Mouse (Mus musculus) splenic B cell, adult 2 months (primary cell): ENCODE measurements around the gene Sgsm2.

ENCODE experiments used
- DNase-seq: peaks from one replicate; pipeline ENCODE4 v3.0.0-alpha.2; 2011; ENCODE audit warnings: low read depth, low spot score
- H3K27me3 ChIP-seq: 2 replicates; pipeline ENCODE4 v1.6.1; 2012; ENCODE audit warnings: mild to moderate bottlenecking, low read length, moderate library complexity, mixed read lengths; ENCODE audit not compliant: control insufficient read depth, poor library complexity, insufficient read depth, severe bottlenecking
- H3K36me3 ChIP-seq: 2 replicates; pipeline ENCODE4 v1.6.1; 2012; ENCODE audit warnings: mild to moderate bottlenecking, low read length, moderate library complexity, mixed read lengths; ENCODE audit not compliant: control insufficient read depth, poor library complexity, insufficient read depth, severe bottlenecking

Gene Sgsm2

DNA sequence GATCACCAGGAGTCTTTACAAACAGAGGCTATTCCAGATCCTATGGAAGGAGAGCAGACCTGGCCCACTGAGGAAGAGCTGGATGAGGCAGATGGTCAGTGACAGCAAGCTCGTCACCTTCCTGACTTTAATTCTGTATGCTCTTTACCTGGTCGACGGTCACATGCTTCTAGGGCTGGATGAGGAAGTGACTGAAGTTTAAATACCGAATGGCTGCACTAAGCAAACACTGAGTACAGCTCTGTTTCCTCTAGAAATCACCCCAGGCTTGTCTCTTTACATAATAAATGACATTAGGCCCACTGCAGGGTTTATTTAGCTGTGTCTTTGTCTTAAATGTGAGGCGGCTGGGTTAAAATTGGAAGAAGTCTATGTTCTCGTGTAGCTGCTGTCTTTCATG is 4.7 kb upstream of the Sgsm2 start:
- no peaks in the 10 kb centered on the region for H3K27me3 ChIP-seq
- DNase-seq, result no peak

DNA sequence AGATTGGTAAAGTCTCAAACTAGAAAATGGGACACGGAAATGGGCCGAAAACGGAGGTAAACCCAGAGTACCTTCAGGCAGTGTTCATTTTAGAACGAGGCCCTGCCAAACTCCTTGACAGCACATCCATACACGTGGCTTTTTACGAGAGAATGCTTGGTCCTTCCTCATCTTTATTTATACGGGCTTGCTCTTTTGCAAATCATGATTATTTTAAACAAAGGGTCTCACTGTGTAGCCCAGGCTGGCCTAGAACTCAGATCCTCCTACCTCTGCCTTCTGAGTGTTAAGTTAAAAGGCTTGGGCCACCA is 1.6 kb upstream of the Sgsm2 start:
- H3K27me3 ChIP-seq, result no peaks in the 10 kb centered on the region
- DNase-seq, result no peak
- peaks cover 18% of the 10 kb centered on the region for H3K36me3 ChIP-seq

More for the DNA sequence above, 4.7 kb upstream of the Sgsm2 start:
- peaks cover 25% of the 10 kb centered on the region for H3K36me3 ChIP-seq

DNA sequence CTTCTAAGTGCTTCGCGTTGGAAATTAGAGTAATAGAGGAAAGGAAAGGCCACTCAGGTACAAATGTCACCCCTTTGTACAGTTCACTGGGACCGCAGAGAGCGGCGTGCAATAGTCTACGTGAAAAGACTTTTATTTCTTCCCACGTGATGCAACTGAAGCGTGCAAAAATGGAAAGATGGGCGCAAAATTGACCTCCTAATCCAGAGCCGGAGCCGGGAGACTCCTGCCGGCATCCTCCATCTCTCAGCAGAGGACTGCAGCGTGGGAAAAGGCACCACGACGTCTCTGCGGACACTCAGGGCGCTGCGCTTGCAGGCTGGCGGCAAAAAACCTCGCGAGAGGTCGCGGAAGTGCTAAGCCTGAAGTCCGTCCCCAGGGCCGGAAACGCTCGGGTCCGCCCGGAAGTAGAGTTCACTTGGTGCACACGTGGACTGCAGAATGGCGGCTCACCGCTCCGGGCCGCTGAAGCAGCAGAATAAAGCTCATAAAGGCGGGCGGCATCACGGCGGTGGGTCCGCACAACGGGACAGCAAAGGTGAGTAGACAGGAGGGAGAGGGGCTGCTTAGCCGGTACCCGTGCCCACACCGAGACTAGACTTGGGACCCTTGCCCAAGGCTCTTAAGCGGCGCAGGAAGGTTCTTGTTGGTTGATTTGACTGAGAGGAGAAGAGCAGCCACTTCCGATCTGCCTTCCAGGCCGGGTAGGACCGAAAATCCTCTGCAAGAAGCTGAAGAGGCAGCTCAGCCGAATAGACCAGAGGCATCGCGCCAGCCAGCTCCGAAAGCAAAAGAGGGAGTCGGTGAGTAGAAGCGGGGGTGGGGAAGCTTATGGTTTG is 1.0 kb upstream of the Sgsm2 start, which contains the start of gene Tsr1:
Gene Tsr1 (plus strand): TSS at position 394 of the 839 bp plus-strand sequence.
- Histone ChIP-seq H3K27me3 (no peaks in the 10 kb centered on the region), H3K36me3 (peaks cover 16% of the 10 kb centered on the region)
- DNase-seq, result peak; percentile 93

DNA sequence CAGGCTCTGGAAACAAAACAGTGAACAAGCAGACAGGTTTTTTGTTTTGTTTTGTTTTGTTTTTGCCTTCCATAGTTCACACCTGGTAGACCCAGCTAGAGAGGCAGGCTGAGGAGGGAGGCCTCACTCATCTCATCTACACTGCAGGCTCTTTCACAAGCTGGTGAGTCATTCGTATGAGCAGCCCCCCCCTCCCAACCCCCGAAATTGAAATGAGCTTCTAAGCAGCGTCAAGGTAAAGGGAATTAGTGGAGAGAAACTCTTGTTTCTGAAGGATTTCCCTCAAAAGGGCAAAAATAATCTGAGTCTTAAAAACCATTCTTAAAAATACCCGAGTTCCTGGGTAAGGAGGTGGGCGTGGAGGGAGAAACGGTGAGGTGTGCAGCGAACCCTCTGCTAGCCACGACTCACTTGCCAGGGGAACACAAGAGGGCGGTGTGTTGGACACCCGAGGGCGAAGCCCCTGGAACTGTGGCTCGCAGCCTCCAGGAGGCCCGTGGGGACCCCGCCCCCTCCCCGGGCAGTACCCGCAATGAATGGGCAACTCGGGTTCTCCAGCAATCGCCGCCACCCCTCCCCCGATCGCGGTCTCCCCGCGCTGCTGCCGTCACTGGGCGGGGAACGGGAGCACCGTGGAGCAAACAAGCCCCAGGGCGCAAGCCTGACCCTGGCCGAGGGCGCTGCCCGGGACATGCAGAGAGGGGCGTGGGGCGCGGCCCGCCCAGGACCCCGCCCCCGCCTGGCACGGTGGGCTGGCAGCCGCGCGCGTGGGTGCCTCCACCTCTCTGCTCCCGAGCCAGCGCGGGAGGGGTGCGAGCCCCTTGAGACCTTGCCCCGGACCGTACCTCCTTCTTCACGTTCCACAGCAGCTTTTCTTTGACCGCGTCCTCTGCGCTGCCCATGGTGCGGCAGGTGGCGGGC is 620 bp downstream of the Sgsm2 start:
- H3K27me3 ChIP-seq, result no peaks in the 10 kb centered on the region
- H3K36me3 ChIP-seq, result peaks cover 6% of the 10 kb centered on the region
- peak; percentile 54 for DNase-seq

DNA sequence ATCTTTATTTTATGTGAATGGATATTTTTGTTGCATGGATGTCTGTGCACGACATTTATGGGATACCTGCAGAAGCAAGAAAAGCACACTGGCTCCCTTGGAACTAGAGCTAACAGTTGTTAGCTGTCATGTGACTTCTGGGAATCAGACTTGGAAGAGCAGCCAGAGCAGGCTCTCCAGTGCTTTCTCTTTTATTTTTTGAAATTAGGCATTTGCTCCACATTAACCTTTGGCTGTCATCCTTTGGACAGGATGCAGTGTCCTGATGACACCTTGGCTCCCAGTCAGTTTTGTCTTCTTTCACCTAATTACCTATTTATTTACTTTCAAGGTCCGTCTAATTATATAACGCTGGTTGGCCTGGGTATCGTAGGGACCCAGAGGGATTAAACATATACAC is 2.2 kb downstream of the Sgsm2 start:
- no peak for DNase-seq
- no peaks in the 10 kb centered on the region for H3K27me3 ChIP-seq
- no peaks in the 10 kb centered on the region for H3K36me3 ChIP-seq

DNA sequence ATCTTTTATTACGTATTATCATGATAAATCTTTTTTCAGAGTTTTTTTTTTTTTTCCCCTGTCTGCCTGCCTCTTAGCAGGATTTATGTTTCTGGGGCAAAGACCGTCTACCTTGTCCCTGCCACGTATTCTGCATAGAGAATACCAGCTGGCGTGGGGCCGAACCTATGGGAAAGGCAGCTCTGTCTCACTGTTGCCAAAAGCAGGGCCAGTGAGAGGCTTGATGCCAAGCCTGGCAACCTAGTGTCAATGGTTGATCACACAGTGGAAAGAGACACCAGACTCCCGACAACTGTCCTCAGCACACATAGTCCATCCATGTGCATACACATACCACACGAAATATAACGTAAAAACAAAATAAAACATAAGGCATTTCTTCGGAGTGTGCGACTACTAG is 13.8 kb downstream of the Sgsm2 start:
- Histone ChIP-seq H3K36me3 (no peaks in the 10 kb centered on the region), H3K27me3 (no peaks in the 10 kb centered on the region)
- DNase-seq, result no peak

DNA sequence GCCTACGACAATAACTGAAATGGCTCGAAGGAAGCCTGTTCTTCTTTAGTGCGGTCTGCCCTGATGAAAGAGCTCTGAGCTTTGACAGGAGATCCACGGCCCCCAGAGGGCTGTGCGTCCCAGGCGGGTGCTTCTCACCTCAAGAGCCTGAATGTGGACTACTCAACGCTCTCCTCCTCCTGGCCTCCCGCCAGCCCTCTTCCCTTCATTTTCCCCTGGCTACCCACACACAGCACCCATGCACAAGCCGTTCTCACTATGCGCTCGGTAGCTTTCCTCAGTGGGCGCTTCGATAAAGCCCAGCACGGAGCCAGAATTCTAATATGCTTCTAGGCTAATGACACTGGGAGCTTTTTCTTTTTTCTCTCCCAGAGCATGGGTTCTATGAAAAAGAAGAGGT is 14.9 kb downstream of the Sgsm2 start:
- no peak for DNase-seq

DNA sequence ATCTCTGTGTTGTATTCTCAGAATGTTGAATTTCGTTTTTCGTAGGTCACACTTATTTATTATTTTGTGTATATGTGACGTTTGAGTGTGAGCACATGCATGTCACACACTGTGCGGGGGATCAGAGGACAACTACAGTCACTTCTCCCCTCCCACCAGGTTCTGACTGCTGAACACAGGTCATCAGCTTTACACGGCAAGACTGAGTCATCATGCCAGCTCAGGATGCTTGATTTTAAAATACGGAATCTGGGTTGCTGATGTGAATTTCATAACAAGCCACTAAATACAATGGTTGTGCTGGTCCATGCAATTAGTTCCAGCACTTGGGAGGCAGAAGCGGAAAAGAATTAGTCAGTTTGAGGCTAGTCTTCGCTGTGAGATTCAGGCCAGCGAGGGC is 15.9 kb downstream of the Sgsm2 start:
- no peaks in the 10 kb centered on the region for H3K27me3 ChIP-seq
- H3K36me3 ChIP-seq, result no peaks in the 10 kb centered on the region
- no peak for DNase-seq

More for the DNA sequence above, 14.9 kb downstream of the Sgsm2 start:
- H3K36me3 ChIP-seq, result no peaks in the 10 kb centered on the region
- no peaks in the 10 kb centered on the region for H3K27me3 ChIP-seq

DNA sequence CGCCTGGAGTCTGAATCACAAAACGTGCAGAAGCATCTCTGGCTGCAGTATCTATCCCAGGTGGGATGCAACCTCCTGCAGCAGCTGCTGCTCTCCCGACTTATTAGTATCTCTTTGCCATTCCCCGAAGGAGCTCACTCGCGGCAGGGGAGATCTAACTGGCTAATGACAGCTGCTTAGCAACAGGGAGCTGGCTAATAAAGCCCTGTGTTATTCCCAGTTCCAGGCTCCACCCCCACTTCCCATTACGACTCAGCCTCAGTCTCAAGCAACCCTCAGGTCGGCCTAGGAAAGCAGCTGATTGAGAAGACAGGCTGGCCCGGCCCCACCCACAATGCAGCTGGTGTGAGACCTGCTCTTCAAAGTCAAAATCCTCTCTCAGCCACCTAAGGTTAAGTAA is 20.1 kb downstream of the Sgsm2 start:
- DNase-seq, result no peak
- H3K36me3 ChIP-seq, result no peaks in the 10 kb centered on the region

DNA sequence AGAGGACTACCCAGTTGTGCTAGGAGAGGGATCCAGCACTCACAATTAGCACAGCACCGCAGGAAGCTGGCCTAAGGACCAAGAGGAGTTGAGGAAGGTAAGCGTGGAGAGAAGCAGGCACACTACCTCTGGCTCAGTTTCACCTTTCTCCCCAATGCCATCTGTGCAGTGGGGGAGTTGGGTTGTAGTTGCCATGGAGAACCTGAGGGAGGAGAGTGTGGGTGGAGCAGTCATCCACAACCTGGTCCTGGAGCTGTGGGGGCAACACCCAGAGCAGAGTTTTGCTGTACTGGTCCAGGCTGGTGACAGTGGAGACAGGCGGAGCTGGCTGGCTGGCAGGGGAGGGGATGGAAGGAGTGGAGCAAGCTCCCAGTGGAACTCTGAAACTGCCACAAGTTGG is 22.2 kb downstream of the Sgsm2 start:
- no peaks in the 10 kb centered on the region for H3K27me3 ChIP-seq
- DNase-seq, result no peak
- no peaks in the 10 kb centered on the region for H3K36me3 ChIP-seq

More for the DNA sequence above, 20.1 kb downstream of the Sgsm2 start:
- H3K27me3 ChIP-seq, result no peaks in the 10 kb centered on the region

DNA sequence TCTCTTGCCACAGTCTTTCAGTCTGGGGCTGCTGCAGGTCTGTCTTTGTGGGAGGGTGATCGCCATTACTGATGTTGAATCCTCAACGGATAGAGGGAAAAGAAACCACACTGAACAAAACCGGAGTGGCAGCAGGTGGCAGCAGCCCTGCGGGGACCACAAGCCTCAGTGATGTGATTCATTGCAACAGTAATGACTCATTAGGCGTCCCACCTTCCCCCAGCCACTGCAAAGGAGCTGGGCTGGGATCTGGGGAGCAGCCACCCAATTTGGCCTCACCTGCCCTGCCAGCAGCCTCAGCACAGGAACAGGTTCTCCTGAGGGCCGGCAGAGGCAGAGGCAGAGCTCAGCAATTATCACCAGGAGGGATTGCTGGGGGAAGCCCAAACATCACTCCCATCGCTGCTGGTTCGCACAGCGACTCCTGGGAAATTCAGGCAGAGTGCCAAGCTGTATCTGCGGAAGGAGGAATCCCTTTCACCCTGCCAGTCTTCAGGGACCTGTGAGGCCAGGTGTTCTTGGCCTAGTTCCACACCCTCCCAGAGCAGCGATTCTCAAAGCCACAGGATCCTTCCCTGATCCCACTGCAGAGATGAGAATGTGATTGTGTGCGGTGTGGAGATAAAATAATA is 25.8 kb downstream of the Sgsm2 start:
- no peak for DNase-seq
- H3K27me3 ChIP-seq, result no peaks in the 10 kb centered on the region
- no peaks in the 10 kb centered on the region for H3K36me3 ChIP-seq

DNA sequence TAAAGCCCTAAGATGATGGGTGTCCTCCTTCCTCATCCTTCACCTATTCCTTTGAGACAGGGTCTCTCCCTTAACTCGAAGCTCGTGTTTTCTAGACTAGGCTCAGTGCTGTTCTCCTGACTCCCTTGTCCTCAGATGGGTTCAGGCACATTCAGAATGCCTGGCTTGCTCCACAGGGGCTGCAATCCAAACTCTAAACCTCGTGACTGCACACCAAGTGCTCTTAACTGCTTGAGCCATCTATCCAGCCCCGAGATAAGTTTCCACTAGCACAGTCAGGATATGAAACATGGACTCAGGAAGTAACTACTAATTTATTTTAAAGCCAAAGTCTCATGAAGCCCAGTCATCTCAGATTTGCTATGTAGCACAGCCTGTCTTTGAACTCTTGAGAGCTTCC is 26.3 kb downstream of the Sgsm2 start:
- no peak for DNase-seq
- H3K27me3 ChIP-seq, result no peaks in the 10 kb centered on the region
- no peaks in the 10 kb centered on the region for H3K36me3 ChIP-seq

DNA sequence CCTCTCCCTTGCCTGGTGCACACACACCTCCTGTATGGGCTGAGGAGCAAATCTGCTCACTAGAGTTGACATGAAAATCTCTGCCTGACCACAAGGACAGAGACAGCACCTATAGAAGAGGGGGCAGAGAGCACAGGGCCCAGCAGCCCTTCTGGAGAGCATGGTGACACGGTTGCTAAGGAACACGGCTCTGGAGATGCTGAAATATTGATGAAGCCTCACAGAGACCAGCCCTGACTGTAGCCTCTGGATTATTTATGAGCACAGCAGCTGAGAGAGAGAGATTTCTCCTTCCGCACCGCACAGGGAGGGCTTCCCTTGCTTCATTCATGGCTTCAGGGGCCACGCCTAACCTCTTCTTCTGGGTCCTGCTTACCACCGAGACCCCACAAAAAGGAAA is 27.3 kb downstream of the Sgsm2 start:
- DNase-seq, result no peak
- no peaks in the 10 kb centered on the region for H3K36me3 ChIP-seq

DNA sequence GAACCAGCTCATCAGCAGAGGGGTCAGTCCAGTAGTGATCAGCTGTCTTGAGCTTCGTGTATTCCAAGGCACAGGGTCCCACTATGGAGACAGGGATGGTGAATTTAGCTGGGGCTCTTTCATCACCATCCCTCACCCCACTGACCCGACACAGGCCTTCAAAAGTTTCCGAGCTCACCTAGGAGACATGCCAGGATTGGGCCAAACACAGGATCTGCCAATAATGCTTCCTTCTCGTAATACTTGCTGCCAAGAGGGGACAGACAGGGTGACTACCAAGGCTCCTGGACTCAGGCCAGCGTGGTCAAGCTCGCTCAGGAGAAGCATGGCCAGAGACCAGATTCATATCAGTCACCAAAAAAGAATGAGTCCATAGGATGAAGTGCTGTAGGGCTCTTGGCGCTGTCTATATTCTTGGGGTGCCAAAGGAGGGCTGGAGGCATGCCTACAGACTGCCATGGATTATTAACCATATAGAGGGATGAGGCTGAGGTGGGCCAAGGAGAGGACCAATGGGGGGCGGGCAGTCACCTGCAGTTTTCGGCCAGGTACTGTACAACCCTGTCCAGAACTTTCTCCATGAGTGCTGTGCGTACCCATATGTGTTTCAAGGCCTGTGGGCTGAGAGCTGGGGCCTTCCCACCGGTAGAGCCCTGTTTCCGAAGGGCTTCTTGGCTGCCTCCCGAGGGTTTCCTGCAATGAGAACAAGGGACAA is 28.7 kb downstream of the Sgsm2 start:
- Histone ChIP-seq H3K36me3 (no peaks in the 10 kb centered on the region), H3K27me3 (no peaks in the 10 kb centered on the region)
- no peak for DNase-seq

More for the DNA sequence above, 27.3 kb downstream of the Sgsm2 start:
- no peaks in the 10 kb centered on the region for H3K27me3 ChIP-seq
